Mouse (Mus musculus): ENCODE results near the gene Gar1.

- TF ChIP-seq CTCF (IDR thresholded peaks at IDR 0.05; ENCODE audit: insufficient read depth, low read depth, low read length) = no peak
- TF ChIP-seq POLR2A (IDR thresholded peaks at IDR 0.05; ENCODE audit: insufficient read depth, low read depth, low read length) = no peak
These were observed 4.3 kb upstream of the Gar1 start, which contains the start of gene Cfi for GRCm38 (mm10) chr3:129835388-129835934.
